In the genomic region with DNA sequence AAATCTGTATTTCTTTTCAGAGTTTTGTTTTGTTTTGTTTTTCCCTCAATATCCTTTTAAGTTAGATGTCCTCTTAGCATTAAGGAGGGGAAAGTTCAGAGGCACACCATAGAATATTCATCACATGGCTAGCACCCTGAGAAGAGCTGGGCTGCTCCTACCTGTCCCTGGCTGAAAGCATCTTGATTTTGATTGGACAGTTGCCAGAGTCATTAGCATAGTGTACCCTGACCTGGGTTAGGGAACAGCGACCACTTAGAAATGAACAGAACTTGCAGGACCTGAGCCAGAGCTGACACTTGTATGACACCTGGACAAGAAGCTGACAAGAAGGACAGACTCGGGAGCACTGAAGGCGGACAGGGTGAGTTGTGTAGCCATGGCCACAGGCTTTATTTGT, we compare ENCODE assay signal across 29 mouse cellular contexts. TPM values are rescaled to one million over a fixed set of nuclear protein-coding genes. Genes with fewer than 3 reads are reported as not detected.
DNase-seq lines count a peak whose midpoint lies in the region; ATAC-seq and TF ChIP-seq lines count a peak whose summit lies in the region.
"Had no signal": no experiment of that assay in that cellular context is flagged by ENCODE, and none has a peak within 500 bp of the region (broad histone marks: within the 10 kb centered on the region; RNA-seq: fewer than 3 reads in every experiment).

A gene (plus strand): TSS at position 248 of the 400 bp plus-strand sequence.

- no peaks in the 10 kb centered on the region for H3K36me3 ChIP-seq in kidney, embryonic 14.5 days (ENCODE audit: control insufficient read depth, insufficient read depth, low read length)
- H3K36me3 ChIP-seq in forebrain, embryonic 14.5 days (ENCODE audit: control insufficient read depth, insufficient read depth, low read length) = no peaks in the 10 kb centered on the region
- H3K36me3 ChIP-seq: embryonic facial prominence, embryonic 12.5 days; forebrain, embryonic 12.5 days; heart, embryonic 10.5 days; hindbrain, embryonic 15.5 days; liver, embryonic 13.5 days; midbrain, embryonic 15.5 days; neural tube, embryonic 12.5 days had no signal

- no peak for TF ChIP-seq CTCF in gastrocnemius, adult 2 months (IDR thresholded peaks at IDR 0.05)

- no peak within 1 kb of the TSS for H3K4me2 ChIP-seq in kidney, embryonic 14.5 days (replicated peaks; ENCODE audit: low read depth, low read length)
- H3K4me2 ChIP-seq in forebrain, embryonic 14.5 days (ENCODE audit: low read length) = no peak within 1 kb of the TSS
- H3K4me2 ChIP-seq: embryonic facial prominence, embryonic 12.5 days; forebrain, embryonic 12.5 days; hindbrain, embryonic 15.5 days; liver, embryonic 13.5 days; lung, embryonic 14.5 days; midbrain, embryonic 15.5 days; neural tube, embryonic 12.5 days had no signal

- no peak within 1 kb of the TSS for H3K4me3 ChIP-seq in kidney, embryonic 14.5 days (ENCODE audit: low read length)
- H3K4me3 ChIP-seq in forebrain, embryonic 14.5 days (ENCODE audit: low read depth, low read length) = no peak within 1 kb of the TSS
- H3K4me3 ChIP-seq in gastrocnemius, adult 2 months = no peak within 1 kb of the TSS
- H3K4me3 ChIP-seq: embryonic facial prominence, embryonic 12.5 days; forebrain, embryonic 12.5 days; heart, embryonic 10.5 days; hindbrain, embryonic 15.5 days; left cerebral cortex, adult 2 months; liver, embryonic 13.5 days; midbrain, embryonic 15.5 days; neural tube, embryonic 12.5 days had no signal

- peak; percentile 49; the same call in 1 of the 2 replicates for ATAC-seq in kidney, embryonic 14.5 days (ENCODE audit: low FRiP score, low TSS enrichment)
- ATAC-seq in forebrain, embryonic 14.5 days = no peak
- ATAC-seq: CD4-positive, CD25-positive, alpha-beta regulatory T cell, adult 4 months; midbrain, embryonic 15.5 days had no signal

- no peaks in the 10 kb centered on the region for H3K9me3 ChIP-seq in kidney, embryonic 14.5 days (ENCODE audit: control insufficient read depth, low read length)
- no peaks in the 10 kb centered on the region for H3K9me3 ChIP-seq in forebrain, embryonic 14.5 days (replicated peaks; ENCODE audit: control insufficient read depth, low read length)
- H3K9me3 ChIP-seq: embryonic facial prominence, embryonic 12.5 days; forebrain, embryonic 12.5 days; heart, embryonic 10.5 days; hindbrain, embryonic 15.5 days; liver, embryonic 13.5 days; midbrain, embryonic 15.5 days; neural tube, embryonic 12.5 days had no signal

- DNase-seq in kidney, adult 11 months = peak; percentile 68
- no peak for DNase-seq in kidney, postnatal 4 days
- peak; percentile 43 to 64 for DNase-seq in kidney, postnatal 25 days
- DNase-seq in lung, adult 18-20 months = no peak
- no peak for DNase-seq in forebrain, embryonic 14.5 days (ENCODE audit: low spot score)
- DNase-seq in gastrocnemius, adult 2 months = no peak
- DNase-seq: adrenal gland, adult 2 months; cerebellum, adult 11-12 months; cerebellum, postnatal 25 days; liver, embryonic 13.5 days; lung, embryonic 14.5 days; thymus, postnatal 4 days had no signal

- 35% methylated on average over 3 of the region's 3 CpGs for WGBS in kidney, embryonic 14.5 days
- WGBS in forebrain, embryonic 14.5 days = 59% methylated on average over 3 of the region's 3 CpGs

- intact Hi-C loops in gastrocnemius, adult 2 months (cut with DNase I) = no loop called here

- no peaks in the 10 kb centered on the region for H3K27me3 ChIP-seq in kidney, embryonic 14.5 days (ENCODE audit: control insufficient read depth, insufficient read depth, low read length)
- H3K27me3 ChIP-seq in forebrain, embryonic 14.5 days (replicated peaks; ENCODE audit: control insufficient read depth, insufficient read depth, low read length) = no peaks in the 10 kb centered on the region
- H3K27me3 ChIP-seq: embryonic facial prominence, embryonic 12.5 days; forebrain, embryonic 12.5 days; hindbrain, embryonic 15.5 days; liver, embryonic 13.5 days; midbrain, embryonic 15.5 days; neural tube, embryonic 12.5 days had no signal

- H3K27ac ChIP-seq in kidney, embryonic 14.5 days (ENCODE audit: low read depth, low read length) = no peak within 1 kb of the TSS
- H3K27ac ChIP-seq in forebrain, embryonic 14.5 days (ENCODE audit: low read depth, low read length) = no peak within 1 kb of the TSS
- H3K27ac ChIP-seq in gastrocnemius, adult 2 months = no peak within 1 kb of the TSS
- H3K27ac ChIP-seq: embryonic facial prominence, embryonic 12.5 days; forebrain, embryonic 12.5 days; heart, embryonic 10.5 days; hindbrain, embryonic 15.5 days; left cerebral cortex, adult 2 months; liver, embryonic 13.5 days; midbrain, embryonic 15.5 days; neural tube, embryonic 12.5 days had no signal

- H3K9ac ChIP-seq in kidney, embryonic 14.5 days (ENCODE audit: low read depth, low read length) = no peak within 1 kb of the TSS
- H3K9ac ChIP-seq in forebrain, embryonic 14.5 days (ENCODE audit: low read length) = no peak within 1 kb of the TSS
- H3K9ac ChIP-seq: embryonic facial prominence, embryonic 12.5 days; forebrain, embryonic 12.5 days; hindbrain, embryonic 15.5 days; liver, embryonic 13.5 days; lung, embryonic 14.5 days; midbrain, embryonic 15.5 days; neural tube, embryonic 12.5 days had no signal

- H3K4me1 ChIP-seq in kidney, embryonic 14.5 days (ENCODE audit: control insufficient read depth, insufficient read depth, low read length) = no peaks in the 10 kb centered on the region
- no peaks in the 10 kb centered on the region for H3K4me1 ChIP-seq in forebrain, embryonic 14.5 days (ENCODE audit: control insufficient read depth, insufficient read depth, low read length)
- H3K4me1 ChIP-seq: embryonic facial prominence, embryonic 12.5 days; hindbrain, embryonic 15.5 days; midbrain, embryonic 15.5 days; neural tube, embryonic 12.5 days had no signal

RNA-seq across cellular contexts. Expression of the gene that starts here (rescaled TPM):
- 0.39 and 0.51 TPM in 2 replicates for polyA plus RNA-seq in kidney, embryonic 14.5 days (2014; fragmentation: Nextera tagmentation; extraction: Ambion mirVana)
- polyA plus RNA-seq in forebrain, embryonic 14.5 days (2014; fragmentation: Nextera tagmentation; extraction: Ambion mirVana) = not detected in 2 replicates
- not detected for total RNA-seq in gastrocnemius, adult 2 months (2021)
- total RNA-seq: adrenal gland, adult 2 months; adrenal gland, postnatal 4 days; gastrocnemius, adult 18-20 months; hematopoietic stem cell, adult 5-6 weeks; layer of hippocampus, postnatal 10 days; left cerebral cortex, adult 2 months; left cerebral cortex, postnatal 36 days had no signal
- polyA plus RNA-seq: adrenal gland, adult 2 months; CD4-positive, CD25-positive, alpha-beta regulatory T cell, adult 4 months; forebrain, embryonic 12.5 days; gonadal fat pad, adult 2 months; heart, embryonic 10.5 days; heart, postnatal 0 days; hindbrain, embryonic 15.5 days; liver, embryonic 13.5 days; midbrain, embryonic 15.5 days; neural tube, embryonic 12.5 days; stomach, embryonic 14.5 days had no signal

Comparison
In these comparisons a context has a peak if more than half of its experiments do, and no peak if none do; other contexts are left out.
1. DNase-seq: peak in kidney, adult 11 months (single experiment) and kidney, postnatal 25 days (2 of 2); none in kidney, postnatal 4 days (0 of 2), lung, adult 18-20 months (0 of 2), forebrain, embryonic 14.5 days (single experiment) and gastrocnemius, adult 2 months (single experiment).
2. Peak in ATAC-seq in kidney, embryonic 14.5 days; RNA of the gene not detected or under 1 TPM.